Mouse (Mus musculus): Measurements from ENCODE around the gene Apon.
"Not testable (repeated sequence)": the region's sequence is repeated elsewhere in the genome, so short reads cannot be mapped to it uniquely, and the experiment has no call there.

Gene Apon

DNA sequence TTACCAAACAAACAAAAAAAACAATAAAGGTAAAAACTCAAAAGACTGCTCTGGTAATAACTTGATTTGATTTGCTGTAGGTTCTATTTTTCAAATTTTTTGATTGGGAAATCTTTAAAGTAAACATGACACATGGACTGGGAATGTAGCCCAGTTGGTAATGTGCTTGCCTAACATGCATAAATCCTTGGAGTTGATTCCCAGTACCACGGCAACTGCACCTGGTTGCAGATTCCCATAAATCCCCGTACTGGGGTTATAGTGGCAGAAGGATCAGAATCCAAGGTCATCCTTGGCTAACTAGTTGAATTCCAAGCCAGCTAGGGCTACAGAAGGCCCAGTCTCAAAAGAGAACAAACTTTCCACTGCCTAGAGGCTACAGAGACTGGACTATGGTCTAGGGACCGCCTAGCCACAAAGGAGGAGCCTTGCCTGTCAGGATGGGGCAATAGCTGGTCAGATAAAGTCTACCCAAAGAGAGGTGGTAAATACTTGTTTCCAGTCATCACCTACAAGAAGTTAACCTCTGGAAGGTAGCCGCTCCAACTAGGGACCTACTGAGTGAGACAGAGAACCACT is at the start of gene Apon:
Apon (plus strand) TSS at position 420 of the 579 bp plus-strand sequence.
- DNase-seq (ENCODE audit: low spot score in 2 of 2), result no peak

DNA sequence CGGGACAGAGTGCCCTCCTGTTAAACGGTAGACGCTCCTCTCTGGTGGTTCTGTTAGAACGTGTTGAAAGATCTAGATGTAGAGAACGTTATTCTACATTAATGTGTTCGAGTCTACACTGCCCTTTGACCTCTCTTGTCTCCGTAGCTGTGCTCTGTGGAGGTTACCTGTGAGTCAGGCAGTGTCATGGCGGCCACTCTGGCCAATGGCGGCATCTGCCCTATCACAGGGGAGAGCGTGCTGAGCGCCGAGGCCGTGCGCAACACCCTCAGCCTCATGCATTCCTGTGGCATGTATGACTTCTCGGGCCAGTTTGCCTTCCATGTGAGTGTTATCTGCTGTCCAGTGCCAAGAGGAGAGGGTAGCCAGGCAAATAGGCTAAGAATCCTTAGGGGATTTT is 49.0 kb upstream of the Apon start:
- no peak for DNase-seq (ENCODE audit: low spot score in 2 of 2)

DNA sequence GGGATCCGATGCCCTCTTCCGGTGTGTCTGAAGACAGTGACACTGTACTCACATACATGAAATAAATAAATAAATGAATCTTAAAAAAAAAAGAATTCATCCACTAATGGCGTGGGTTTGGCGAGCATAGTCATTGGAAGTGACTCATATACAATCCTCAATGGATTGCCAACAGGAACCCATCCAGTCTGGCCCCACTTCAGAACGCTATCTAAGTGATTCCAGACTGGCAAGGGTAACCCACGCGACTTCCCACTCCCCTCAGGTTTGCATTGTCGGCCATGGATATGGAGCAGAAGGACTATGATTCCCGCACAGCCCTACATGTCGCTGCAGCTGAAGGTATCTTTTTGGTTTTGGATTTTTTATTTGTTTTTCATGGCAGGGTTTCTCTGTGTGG is 45.6 kb upstream of the Apon start:
- DNase-seq (ENCODE audit: low spot score in 2 of 2), result no peak

DNA sequence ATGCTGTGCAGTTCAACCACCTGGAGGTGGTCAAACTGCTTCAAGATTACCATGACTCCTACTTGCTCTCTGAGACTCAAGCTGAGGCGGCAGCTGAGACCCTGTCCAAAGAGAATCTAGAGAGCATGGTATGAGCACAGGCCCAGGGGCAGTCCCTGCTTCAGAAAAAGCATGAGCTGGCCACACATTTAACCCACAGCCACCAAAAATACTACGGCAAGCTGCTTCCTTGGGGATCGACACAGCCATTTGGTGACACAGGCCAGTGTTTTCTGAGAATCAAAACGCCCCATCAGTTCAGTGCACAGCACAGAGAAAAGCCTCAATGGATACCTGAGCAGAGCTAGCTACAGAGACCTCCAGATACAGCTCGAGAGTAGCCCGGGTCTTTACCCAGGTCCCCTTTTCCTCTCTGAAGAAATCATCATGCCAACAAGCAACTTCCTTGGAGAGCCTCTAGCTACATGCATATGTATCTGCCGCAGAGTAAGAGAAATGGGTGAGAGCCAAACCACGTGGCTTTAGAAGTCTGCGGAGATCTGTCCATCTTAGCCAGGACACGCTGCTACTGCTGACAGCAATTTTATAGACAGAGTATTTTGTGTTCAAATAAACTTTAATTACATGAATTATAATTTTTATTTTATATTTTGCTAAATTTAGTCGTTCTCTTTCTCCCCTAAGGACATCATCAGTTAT is 44.4 kb upstream of the Apon start:
- DNase-seq (ENCODE audit: low spot score in 2 of 2), result no peak

DNA sequence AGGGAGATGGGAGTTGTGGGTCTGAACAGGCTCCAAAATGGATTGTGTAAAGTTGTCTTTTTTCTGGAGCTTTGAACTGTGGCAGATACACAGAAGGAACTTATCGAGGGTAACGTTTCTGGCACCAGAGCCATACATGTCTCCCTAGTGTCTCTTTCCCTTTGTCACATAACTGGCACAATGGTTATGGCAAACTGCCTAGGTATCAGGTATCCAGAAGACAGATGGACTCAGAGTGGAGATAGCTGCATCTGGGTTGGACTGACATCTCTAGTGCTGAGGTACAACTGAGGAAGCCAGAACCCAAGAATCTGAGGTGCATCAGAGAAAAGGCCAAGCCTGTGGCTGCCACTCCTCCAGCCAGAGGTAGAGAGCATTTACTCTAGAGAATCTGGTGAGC is 43.8 kb upstream of the Apon start:
- DNase-seq (ENCODE audit: low spot score in 2 of 2), result no peak

DNA sequence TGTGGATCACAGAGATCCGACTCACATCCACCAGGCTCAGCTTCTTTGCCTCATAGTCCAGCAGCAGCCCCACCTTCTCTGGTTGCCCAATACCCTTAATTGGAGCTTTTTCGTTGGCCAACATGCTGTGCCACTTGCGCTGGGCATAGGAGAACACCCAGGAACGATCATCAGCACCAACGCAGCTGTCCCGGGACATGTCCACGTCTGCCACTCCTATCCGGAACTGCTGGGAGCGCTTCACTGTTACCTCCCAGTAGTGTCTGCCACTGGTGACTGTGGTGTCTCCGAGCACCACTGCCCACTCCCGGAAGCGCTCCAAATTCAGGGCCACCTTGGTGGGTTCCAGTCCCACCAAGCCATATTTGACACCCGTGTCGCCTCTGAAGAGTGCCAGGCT is 42.9 kb upstream of the Apon start:
- DNase-seq (ENCODE audit: low spot score in 2 of 2), result peak in 1 of 2 experiments; percentile 35

DNA sequence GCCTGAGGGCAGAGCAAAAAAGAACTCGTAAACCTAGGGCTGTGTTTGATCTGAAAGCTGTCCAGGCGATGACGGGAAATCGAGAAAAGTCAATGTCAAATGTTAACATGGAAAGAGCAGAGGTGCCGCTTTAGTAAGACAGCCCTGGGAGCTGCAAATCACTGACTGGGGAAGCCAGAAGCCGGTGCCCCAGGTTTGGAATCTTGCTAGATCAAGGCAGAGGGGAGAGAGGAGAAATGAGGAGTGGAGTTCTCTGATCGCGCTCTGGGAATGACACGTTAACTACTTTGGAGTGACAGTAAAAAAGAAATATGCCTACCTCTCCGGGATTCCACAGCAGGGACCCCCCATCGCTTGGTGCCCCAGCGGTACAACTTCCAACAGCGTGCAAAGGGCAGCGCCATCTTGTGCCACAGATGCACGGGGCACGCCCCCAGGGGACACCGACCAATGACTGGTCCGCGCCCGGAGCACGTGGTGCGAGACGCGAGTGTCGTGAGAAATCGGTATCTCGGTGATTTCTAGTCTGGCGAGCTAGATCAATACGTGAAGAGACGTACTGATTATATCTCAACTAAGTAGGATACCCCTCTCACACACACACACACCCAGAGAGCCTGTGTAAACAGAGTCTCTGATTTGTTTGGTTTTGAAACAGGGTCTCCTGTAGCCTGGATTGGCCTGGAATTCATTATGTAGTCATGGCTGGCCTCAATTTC is 42.3 kb upstream of the Apon start, which contains the start of gene Spryd4:
Spryd4 (minus strand) TSS at position 418 of the 719 bp plus-strand sequence.
- DNase-seq (ENCODE audit: low spot score in 2 of 2), result peak; percentile 95 to 96

DNA sequence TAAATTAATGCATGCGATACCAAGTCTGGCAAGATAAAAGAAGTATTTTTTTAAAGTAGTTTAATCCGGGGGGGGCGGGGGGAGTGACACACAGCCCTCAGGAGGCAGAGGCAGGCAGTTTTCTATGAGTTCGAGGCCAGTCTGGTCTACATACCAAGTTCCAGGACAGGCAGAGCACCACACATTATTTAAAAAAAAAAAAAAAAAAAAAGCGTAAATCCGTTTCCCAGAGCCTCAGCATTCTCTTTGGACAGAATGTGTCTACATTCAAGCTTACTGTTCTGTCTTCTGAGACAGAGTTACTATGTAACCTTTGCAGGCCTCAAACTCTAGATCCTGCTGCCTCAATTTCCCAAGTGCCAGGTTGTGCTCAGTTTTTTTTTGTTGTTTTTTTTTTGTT is 41.7 kb upstream of the Apon start:
- DNase-seq (ENCODE audit: low spot score in 2 of 2), result no peak

DNA sequence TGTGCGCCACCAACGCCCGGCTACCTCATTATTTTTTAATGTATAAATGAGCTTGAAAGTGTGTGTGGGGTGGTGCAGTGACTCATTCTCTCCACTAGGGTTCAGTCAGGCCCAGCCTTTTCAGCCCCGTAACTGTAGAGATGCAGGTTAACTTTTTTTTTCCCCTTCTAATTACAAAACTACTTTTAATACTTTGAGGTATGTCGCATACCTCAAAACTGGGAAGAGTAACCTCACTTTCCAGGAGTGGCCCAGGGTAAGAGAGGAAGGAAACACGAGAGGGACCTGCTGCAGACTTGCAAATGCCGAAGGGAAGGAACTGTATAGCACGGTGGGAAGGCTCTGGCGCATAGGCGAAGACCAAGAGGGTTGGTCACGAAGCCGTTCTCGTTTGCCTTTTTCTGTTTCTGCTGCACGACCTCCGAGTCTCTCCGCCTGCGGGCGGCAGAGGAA is 41.0 kb upstream of the Apon start:
- peak; percentile 66 to 67 for DNase-seq (ENCODE audit: low spot score in 2 of 2)

DNA sequence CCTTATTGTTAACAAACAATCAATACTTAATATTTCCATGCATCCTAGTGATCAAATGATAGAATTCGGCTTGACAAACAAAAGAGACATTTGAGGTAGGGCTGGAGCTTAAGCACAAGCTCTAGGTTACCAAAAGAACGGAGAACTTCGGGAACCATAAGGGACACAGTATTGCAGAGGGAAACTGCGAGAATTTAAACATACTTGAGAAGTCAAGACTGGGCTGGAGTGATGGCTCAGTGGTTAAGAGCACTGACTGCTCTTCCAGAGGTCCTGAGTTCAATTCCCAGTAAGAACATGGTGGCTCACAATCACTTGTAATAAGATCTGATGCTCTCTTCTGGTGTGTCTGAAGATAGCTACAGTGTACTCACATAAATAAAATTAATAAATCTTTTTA is 39.8 kb upstream of the Apon start:
- not testable (repeated sequence) for DNase-seq (ENCODE audit: low spot score in 2 of 2)

DNA sequence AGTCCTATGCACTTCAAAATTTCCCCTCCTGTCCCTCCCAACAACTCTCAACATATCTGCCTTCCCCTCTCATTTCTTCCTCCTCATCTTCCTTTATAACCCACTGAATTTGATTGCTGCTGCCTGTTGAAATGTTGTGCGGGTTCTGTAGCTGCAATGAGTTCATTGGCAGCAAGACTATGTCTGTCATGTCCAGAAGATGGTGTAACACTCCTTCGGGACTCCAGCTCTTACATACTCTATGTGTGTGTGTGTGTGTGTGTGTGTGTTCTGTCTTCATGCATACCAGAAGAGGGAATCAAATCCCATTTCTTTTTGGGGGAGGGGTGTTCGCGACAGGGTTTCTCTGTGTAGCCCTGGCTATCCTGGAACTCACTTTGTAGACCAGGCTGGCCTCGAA is 38.9 kb upstream of the Apon start:
- DNase-seq (ENCODE audit: low spot score in 2 of 2), result no peak

DNA sequence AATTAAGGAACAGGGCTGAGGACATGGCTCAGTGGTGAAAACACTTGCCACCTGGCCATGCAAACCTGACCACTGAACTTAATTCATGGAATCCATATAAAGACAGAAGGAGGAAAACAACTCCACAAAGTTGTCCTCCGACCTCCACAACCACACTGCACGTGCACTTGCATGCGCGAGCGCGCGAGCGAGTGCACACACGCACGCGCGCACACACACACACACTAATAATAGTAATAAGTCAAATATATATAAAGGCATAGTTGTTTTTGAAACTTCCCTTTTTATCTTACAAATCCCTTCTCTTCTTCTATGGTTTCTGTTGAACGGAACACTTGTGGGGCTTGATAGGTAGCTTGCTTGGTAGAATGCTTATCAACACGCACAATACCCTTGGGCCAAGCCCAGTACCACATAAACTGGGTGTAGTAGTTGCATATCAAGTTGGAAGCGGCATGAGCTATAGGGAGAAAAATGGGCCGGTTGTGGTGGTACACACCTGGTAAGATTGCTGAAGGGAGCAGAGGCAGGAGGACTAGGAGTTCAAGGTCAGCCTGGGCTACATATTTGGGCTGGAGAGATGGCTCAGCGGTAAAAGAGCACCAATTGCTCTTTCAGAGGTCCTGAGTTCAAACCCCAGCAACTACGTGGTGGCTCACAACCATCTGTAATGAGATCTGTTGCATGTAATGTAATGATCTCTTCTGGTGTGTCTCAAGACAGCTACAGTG is 35.3 kb upstream of the Apon start:
- DNase-seq (ENCODE audit: low spot score in 2 of 2), result no peak

DNA sequence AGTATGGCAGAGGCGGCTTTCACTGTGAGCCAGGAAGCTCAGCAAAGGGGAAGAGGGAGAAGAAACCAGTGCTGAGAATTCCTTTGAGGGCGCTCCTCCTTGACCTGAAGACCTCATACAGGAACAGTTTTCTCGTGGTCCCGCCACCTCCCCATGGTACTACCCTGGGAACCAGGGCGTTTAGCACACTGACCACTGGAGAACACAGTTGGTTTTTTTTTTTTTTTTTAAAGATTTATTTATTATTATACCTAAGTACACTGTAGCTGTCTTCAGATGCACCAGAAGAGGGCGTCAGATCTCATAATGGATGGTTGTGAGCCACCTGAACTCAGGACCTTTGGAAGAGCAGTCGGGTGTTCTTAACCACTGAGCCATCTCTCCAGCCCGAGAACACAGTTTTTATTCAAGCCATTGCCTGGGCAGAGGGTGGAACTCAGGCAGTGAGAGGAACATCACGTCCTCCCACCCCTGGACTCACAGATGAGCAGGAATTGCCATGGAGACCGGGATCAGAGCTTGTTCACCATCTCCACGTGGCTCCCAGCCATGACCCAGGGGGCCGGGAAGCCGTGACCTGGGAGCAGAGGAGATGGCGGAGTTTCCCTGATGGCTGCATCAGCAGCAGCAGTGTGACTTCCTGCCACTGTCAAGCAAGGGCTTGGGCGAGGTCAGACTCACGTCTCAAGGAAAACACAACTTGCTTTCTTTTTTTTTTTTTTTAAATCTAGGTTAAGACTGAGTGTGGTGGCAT is 32.2 kb upstream of the Apon start:
- DNase-seq (ENCODE audit: low spot score in 2 of 2), result no peak

DNA sequence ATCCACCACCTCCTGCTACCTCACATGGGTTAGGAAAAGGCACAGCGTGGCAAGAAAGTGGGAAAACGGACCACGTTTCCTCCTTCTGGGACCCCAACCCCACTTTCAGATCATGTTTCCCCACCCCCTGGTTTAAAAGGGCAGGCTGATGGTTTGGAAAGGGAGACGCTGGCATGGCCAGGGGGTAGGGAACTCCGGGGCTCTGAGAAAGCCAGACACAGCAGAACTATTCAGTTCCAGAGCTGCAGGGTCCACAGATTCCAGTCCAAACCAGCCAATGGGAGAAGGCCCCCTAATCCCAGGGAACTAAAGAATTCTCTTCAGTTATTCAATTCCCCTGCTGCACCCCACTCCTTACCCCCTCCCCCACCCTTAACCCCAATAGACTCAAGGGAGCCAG is 28.8 kb upstream of the Apon start:
- DNase-seq (ENCODE audit: low spot score in 2 of 2), result no peak

DNA sequence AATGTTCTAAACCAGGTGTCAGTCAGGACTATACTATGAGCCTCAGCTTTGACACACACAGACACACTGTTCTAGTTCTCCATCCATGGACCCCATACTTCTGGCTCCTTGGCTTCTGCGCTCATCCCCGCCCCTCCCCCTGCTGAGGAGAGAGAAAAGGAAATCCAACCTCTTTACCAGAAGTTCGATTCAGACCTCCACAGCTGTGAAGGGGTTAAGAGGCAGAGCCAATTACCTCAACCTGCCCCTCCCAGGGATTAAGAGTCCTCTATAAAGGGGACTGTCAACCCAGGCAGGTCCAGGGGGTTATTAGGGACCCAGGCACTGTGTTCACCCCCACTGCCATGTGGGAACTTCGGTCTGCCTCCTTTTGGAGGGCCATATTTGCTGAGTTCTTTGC is 28.4 kb upstream of the Apon start, which contains the start of gene Mip:
Mip (plus strand) TSS at position 301 of the 400 bp plus-strand sequence.
- no peak for DNase-seq (ENCODE audit: low spot score in 2 of 2)

DNA sequence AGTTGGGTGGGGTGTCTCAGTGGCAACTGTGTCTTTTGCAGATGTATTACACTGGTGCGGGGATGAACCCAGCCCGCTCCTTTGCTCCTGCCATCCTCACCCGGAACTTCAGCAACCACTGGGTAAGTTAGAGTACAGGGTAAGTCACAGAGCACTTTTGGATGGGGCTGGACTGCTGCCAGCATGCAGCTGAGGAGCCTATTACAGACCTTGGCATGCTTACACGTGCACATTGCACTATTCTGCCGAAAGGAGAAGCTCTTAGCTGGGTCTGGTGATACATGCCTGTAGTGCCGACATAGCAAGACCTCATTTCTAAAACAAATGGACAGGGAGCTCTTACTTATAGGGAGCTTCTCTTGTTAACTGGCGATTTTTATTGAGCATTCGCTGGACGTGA is 26.3 kb upstream of the Apon start:
- DNase-seq (ENCODE audit: low spot score in 2 of 2), result no peak

DNA sequence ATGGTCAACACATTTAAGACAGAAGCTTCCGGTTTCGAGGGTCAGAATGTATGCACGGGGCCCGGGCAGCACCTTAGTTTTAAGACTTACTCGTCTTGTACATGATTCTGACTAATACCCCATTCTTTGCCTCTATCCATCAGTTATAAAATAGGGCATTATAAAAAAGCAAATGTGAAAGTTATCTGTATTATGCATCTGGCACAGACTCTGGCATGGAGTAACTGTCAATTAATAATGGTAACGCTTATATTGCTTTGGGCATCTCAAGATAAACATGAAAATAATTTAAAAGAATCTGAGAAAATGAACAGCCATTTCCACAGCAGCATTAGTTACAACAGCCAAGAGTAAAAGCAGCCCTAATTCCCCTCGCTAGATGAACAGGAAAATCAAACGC is 25.9 kb upstream of the Apon start:
- DNase-seq (ENCODE audit: low spot score in 2 of 2), result no peak

DNA sequence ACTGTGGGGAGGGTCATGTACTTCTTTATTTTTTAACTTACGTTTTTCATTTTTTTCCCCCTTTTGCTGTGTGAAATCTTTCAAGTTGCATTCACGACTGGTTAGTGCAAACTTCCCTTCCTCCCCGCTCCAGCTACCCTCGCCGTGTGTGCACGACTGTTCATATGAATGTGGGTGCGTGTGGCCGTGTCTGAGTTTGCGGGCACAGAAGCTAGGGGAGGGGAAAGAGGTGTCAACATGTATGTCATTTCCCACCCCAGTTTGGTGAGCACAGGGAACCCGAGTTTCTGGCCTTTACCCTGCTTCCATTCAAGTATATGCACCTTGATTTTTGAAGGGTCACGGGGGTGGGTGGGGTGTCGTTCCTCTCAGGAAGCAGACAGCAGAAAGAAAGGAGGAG is 23.3 kb upstream of the Apon start:
- no peak for DNase-seq (ENCODE audit: low spot score in 2 of 2)

DNA sequence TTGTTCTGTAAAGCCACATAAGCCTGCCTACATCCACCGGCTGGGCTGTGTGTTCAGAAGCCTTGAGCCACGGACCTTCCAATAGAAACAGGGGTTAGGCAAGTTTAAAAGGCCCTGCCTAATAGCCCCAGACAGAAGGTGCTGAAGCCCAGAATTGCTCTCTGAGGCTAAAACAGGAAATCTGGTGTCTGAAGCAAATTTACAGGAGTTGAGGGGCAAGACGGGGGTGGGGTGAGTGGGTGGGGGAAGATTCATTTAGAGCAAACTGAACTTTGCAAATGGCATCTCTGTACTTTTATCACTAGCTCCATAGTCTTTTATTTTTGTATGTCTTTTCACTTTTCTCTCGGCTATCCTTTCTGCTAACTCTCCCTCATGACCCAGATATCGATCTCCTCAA is 22.8 kb upstream of the Apon start:
- no peak for DNase-seq (ENCODE audit: low spot score in 2 of 2)

DNA sequence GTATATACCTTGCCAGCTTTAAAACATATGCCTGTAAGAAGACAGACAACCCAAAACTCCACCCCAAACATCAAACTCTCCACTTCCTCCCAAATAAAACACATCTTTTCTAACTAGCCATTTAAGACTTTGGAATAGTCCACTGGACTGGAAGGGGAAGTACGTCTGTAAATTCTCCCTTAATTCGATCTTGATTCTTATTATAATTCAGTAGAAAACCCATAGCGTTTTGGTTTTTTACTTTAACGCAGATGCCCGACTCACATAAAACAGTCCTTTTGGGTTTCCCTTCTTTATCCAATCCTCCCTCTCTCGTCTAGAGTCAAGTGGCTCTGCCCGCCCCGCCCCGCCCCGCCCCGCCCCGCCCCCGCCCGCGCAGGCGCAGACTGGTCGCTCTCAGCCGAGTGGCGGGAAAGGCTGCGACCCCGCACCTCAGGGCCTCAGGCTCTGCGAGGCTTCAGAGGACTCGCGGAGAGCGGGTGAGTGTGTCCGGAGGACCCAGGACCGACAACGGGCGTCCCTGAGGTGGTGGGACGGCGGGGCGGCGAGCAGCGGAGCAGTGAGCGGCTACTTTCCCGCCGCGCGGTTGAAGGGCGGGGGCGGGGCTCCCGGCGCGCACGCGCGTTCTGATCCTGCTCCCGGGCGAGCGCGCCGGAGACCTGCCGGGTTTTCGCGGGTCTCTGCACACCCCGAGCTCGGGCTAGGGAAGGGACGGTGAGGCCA is 22.0 kb upstream of the Apon start, which contains the start of gene Timeless:
Timeless (plus strand) TSS at position 369 of the 723 bp plus-strand sequence.
- peak; percentile 85 to 89 for DNase-seq (ENCODE audit: low spot score in 2 of 2)

All from right cerebral cortex, postnatal 10 days (tissue).